Mouse (Mus musculus): Measurements from ENCODE around the gene Ppp1r14b. TPM values are rescaled to one million over a fixed set of nuclear protein-coding genes. Genes with fewer than 3 reads are reported as not detected.

Ppp1r14b gene
- polyA plus RNA-seq, 1 experiment from 2014 or later = 60.5 TPM

GRCm38 (mm10) chr19:7014481-7015135 lies 39.8 kb downstream of the Ppp1r14b start:
- Histone ChIP-seq H3K27me3 (replicated peaks; ENCODE audit: insufficient read depth, low read length) (no peaks in the 10 kb centered on the region), H3K4me3 (ENCODE audit: low read depth, low read length) (no peak overlapping the region), H3K4me1 (ENCODE audit: insufficient read depth, low read depth, low read length) (no peaks in the 10 kb centered on the region), H3K27ac (ENCODE audit: low read length) (no peak overlapping the region), H3K36me3 (ENCODE audit: insufficient read depth, low read length) (no peaks in the 10 kb centered on the region), H3K9me3 (ENCODE audit: low read length) (no peaks in the 10 kb centered on the region), H3K9ac (replicated peaks; ENCODE audit: low read depth) (no peak overlapping the region), H3K4me2 (replicated peaks; ENCODE audit: low read depth, low read length) (no peak overlapping the region)
- DNase-seq (ENCODE audit: low spot score) (no peak), ATAC-seq (no peak)
- TF ChIP-seq CTCF (IDR thresholded peaks at IDR 0.05) = no peak
- TF ChIP-seq EP300 (IDR thresholded peaks at IDR 0.05) = no peak
- 85% methylated on average over 18 of the region's 20 CpGs for WGBS

- Histone ChIP-seq H3K27ac (ENCODE audit: low read length) (peak overlapping the region; percentile 47), H3K9ac (replicated peaks; ENCODE audit: low read depth) (no peak overlapping the region), H3K9me3 (ENCODE audit: low read length) (no peaks in the 10 kb centered on the region), H3K27me3 (replicated peaks; ENCODE audit: insufficient read depth, low read length) (no peaks in the 10 kb centered on the region), H3K4me2 (replicated peaks; ENCODE audit: low read depth, low read length) (0 out of 2 replicates have a peak overlapping the region, but pooled peaks have one; percentile 19), H3K36me3 (ENCODE audit: insufficient read depth, low read length) (peaks cover 10% of the 10 kb centered on the region; the same call in 1 of the 2 replicates), H3K4me3 (ENCODE audit: low read depth, low read length) (no peak overlapping the region), H3K4me1 (ENCODE audit: insufficient read depth, low read depth, low read length) (no peaks in the 10 kb centered on the region)
- ATAC-seq = 0 out of 2 replicates have a peak, but pooled peaks have one; percentile 11
- WGBS = 63% methylated on average over 12 of the region's 12 CpGs
- peak; percentile 24 for DNase-seq (ENCODE audit: low spot score)
- TF ChIP-seq EP300 (IDR thresholded peaks at IDR 0.05) (no peak), CTCF (IDR thresholded peaks at IDR 0.05) (no peak)
These were observed 43.0 kb downstream of the Ppp1r14b start for GRCm38 (mm10) chr19:7017541-7018457.

GRCm38 (mm10) chr19:7018546-7018945 lies 43.8 kb downstream of the Ppp1r14b start:
- Histone ChIP-seq H3K36me3 (ENCODE audit: insufficient read depth, low read length) (peaks cover 10% of the 10 kb centered on the region; the same call in 1 of the 2 replicates), H3K27ac (ENCODE audit: low read length) (peak overlapping the region; percentile 47), H3K27me3 (replicated peaks; ENCODE audit: insufficient read depth, low read length) (no peaks in the 10 kb centered on the region), H3K4me1 (ENCODE audit: insufficient read depth, low read depth, low read length) (no peaks in the 10 kb centered on the region), H3K9me3 (ENCODE audit: low read length) (no peaks in the 10 kb centered on the region), H3K4me3 (ENCODE audit: low read depth, low read length) (no peak overlapping the region), H3K9ac (replicated peaks; ENCODE audit: low read depth) (no peak overlapping the region), H3K4me2 (replicated peaks; ENCODE audit: low read depth, low read length) (peak overlapping the region; percentile 17; the same call in 1 of the 2 replicates)
- ATAC-seq (no peak), DNase-seq (ENCODE audit: low spot score) (no peak)
- TF ChIP-seq EP300 (IDR thresholded peaks at IDR 0.05) = no peak
- no peak for TF ChIP-seq CTCF (IDR thresholded peaks at IDR 0.05)
- WGBS = 77% methylated on average over 11 of the region's 11 CpGs

GRCm38 (mm10) chr19:7019191-7019590 lies 44.4 kb downstream of the Ppp1r14b start, which contains the start of gene Fermt3:
Gene Fermt3, minus strand, starts transcription at chr19:7019469.
- no peak within 1 kb of the TSS for H3K9ac ChIP-seq (replicated peaks; ENCODE audit: low read depth)
- no peaks in the 10 kb centered on the region for H3K4me1 ChIP-seq (ENCODE audit: insufficient read depth, low read depth, low read length)
- ATAC-seq (peak; percentile 70), DNase-seq (ENCODE audit: low spot score) (peak; percentile 60)
- H3K4me3 ChIP-seq (ENCODE audit: low read depth, low read length) = no peak within 1 kb of the TSS
- H3K9me3 ChIP-seq (ENCODE audit: low read length) = no peaks in the 10 kb centered on the region
- peak within 1 kb of the TSS; percentile 47 for H3K27ac ChIP-seq (ENCODE audit: low read length)
- no peaks in the 10 kb centered on the region for H3K27me3 ChIP-seq (replicated peaks; ENCODE audit: insufficient read depth, low read length)
- peaks cover 14% of the 10 kb centered on the region; the same call in 1 of the 2 replicates for H3K36me3 ChIP-seq (ENCODE audit: insufficient read depth, low read length)
- 57% methylated on average over 5 of the region's 5 CpGs for WGBS
- TF ChIP-seq EP300 (IDR thresholded peaks at IDR 0.05) (no peak), CTCF (IDR thresholded peaks at IDR 0.05) (no peak)
- peak within 1 kb of the TSS; percentile 19; the same call in 1 of the 2 replicates for H3K4me2 ChIP-seq (replicated peaks; ENCODE audit: low read depth, low read length)

GRCm38 (mm10) chr19:7020224-7020641 lies 45.5 kb downstream of the Ppp1r14b start:
- no peak overlapping the region for H3K4me2 ChIP-seq (replicated peaks; ENCODE audit: low read depth, low read length)
- no peaks in the 10 kb centered on the region for H3K4me1 ChIP-seq (ENCODE audit: insufficient read depth, low read depth, low read length)
- no peak overlapping the region for H3K9ac ChIP-seq (replicated peaks; ENCODE audit: low read depth)
- peak; percentile 83 for DNase-seq (ENCODE audit: low spot score)
- no peaks in the 10 kb centered on the region for H3K9me3 ChIP-seq (ENCODE audit: low read length)
- TF ChIP-seq CTCF (IDR thresholded peaks at IDR 0.05) = peak; percentile 90
- no peak for TF ChIP-seq EP300 (IDR thresholded peaks at IDR 0.05)
- H3K27ac ChIP-seq (ENCODE audit: low read length) = 0 out of 2 replicates have a peak overlapping the region, but pooled peaks have one; percentile 4
- peaks cover 22% of the 10 kb centered on the region for H3K36me3 ChIP-seq (ENCODE audit: insufficient read depth, low read length)
- no peaks in the 10 kb centered on the region for H3K27me3 ChIP-seq (replicated peaks; ENCODE audit: insufficient read depth, low read length)
- 39% methylated on average over 3 of the region's 3 CpGs for WGBS
- ATAC-seq = peak; percentile 73
- no peak overlapping the region for H3K4me3 ChIP-seq (ENCODE audit: low read depth, low read length)

Other genes with a start within 250 kb of the Ppp1r14b start
- 36.7 and 40.6 TPM in 2 replicates for gene Rps6ka4, start 134.3 kb upstream of the Ppp1r14b start, polyA plus RNA-seq (2015; fragmentation: Nextera tagmentation; extraction: Ambion mirVana)
- 2.9 and 6.3 TPM in 2 replicates for gene Ccdc88b, start 116.8 kb upstream of the Ppp1r14b start, polyA plus RNA-seq (2015; fragmentation: Nextera tagmentation; extraction: Ambion mirVana)
- gene Trmt112, start 65.3 kb upstream of the Ppp1r14b start, polyA plus RNA-seq (2015; fragmentation: Nextera tagmentation; extraction: Ambion mirVana) = 89.0 and 93.3 TPM in 2 replicates
- gene Prdx5, start 64.9 kb upstream of the Ppp1r14b start, polyA plus RNA-seq (2015; fragmentation: Nextera tagmentation; extraction: Ambion mirVana) = 437 and 450 TPM in 2 replicates
- gene Esrra, start 53.2 kb upstream of the Ppp1r14b start, polyA plus RNA-seq (2015; fragmentation: Nextera tagmentation; extraction: Ambion mirVana) = 9.8 and 12.8 TPM in 2 replicates
- gene Catsperz, start 49.6 kb upstream of the Ppp1r14b start, polyA plus RNA-seq (2015; fragmentation: Nextera tagmentation; extraction: Ambion mirVana) = 1.7 and 2.4 TPM in 2 replicates
- 0.12 and 0.30 TPM in 2 replicates for gene Kcnk4, start 40.5 kb upstream of the Ppp1r14b start, polyA plus RNA-seq (2015; fragmentation: Nextera tagmentation; extraction: Ambion mirVana)
- gene Bad, start 33.1 kb upstream of the Ppp1r14b start, polyA plus RNA-seq (2015; fragmentation: Nextera tagmentation; extraction: Ambion mirVana) = 106 TPM in 2 replicates
- gene Gpr137, start 32.5 kb upstream of the Ppp1r14b start, polyA plus RNA-seq (2015; fragmentation: Nextera tagmentation; extraction: Ambion mirVana) = 33.5 and 35.9 TPM in 2 replicates
- 33.6 and 40.7 TPM in 2 replicates for gene Plcb3, start 1.5 kb downstream of the Ppp1r14b start, polyA plus RNA-seq (2015; fragmentation: Nextera tagmentation; extraction: Ambion mirVana)
- 105 and 107 TPM in 2 replicates for gene Fkbp2, start 5.5 kb downstream of the Ppp1r14b start, polyA plus RNA-seq (2015; fragmentation: Nextera tagmentation; extraction: Ambion mirVana)
- gene Vegfb, start 12.7 kb downstream of the Ppp1r14b start, polyA plus RNA-seq (2015; fragmentation: Nextera tagmentation; extraction: Ambion mirVana) = 27.1 and 28.1 TPM in 2 replicates
- 32.7 and 33.2 TPM in 2 replicates for gene Dnajc4, start 17.6 kb downstream of the Ppp1r14b start, polyA plus RNA-seq (2015; fragmentation: Nextera tagmentation; extraction: Ambion mirVana)
- gene Nudt22, start 21.1 kb downstream of the Ppp1r14b start, polyA plus RNA-seq (2015; fragmentation: Nextera tagmentation; extraction: Ambion mirVana) = 21.0 and 24.9 TPM in 2 replicates
- 11.0 and 11.5 TPM in 2 replicates for gene Trpt1, start 21.2 kb downstream of the Ppp1r14b start, polyA plus RNA-seq (2015; fragmentation: Nextera tagmentation; extraction: Ambion mirVana)
- gene Fermt3, start 44.5 kb downstream of the Ppp1r14b start, polyA plus RNA-seq (2015; fragmentation: Nextera tagmentation; extraction: Ambion mirVana) = 15.8 and 16.0 TPM in 2 replicates
- 51.8 and 58.5 TPM in 2 replicates for gene Stip1, start 65.0 kb downstream of the Ppp1r14b start, polyA plus RNA-seq (2015; fragmentation: Nextera tagmentation; extraction: Ambion mirVana)
- 16.0 and 19.4 TPM in 2 replicates for gene Macrod1, start 81.8 kb downstream of the Ppp1r14b start, polyA plus RNA-seq (2015; fragmentation: Nextera tagmentation; extraction: Ambion mirVana)
- gene Flrt1, start 130.8 kb downstream of the Ppp1r14b start, polyA plus RNA-seq (2015; fragmentation: Nextera tagmentation; extraction: Ambion mirVana) = 0.17 and 0.19 TPM in 2 replicates
- 107 and 119 TPM in 2 replicates for gene Otub1, start 231.3 kb downstream of the Ppp1r14b start, polyA plus RNA-seq (2015; fragmentation: Nextera tagmentation; extraction: Ambion mirVana)
- gene Cox8a, start 242.6 kb downstream of the Ppp1r14b start, polyA plus RNA-seq (2015; fragmentation: Nextera tagmentation; extraction: Ambion mirVana) = 889 and 976 TPM in 2 replicates

All from lung, postnatal 0 days (tissue).